Mouse (Mus musculus) hindbrain, embryonic 16.5 days (tissue): Measurements from ENCODE around the gene 1700013G24Rik. TPM values are rescaled to one million over a fixed set of nuclear protein-coding genes. Genes with fewer than 3 reads are reported as not detected.

Experiments used
- ATAC-seq: fragments of 200-750 bp; cut with Nextera tagmentation; 2 replicates; pipeline ENCODE4 v1.8.0; 2017; ENCODE audit warnings: moderate TSS enrichment, moderate library complexity
- H3K27ac ChIP-seq: fragments of 300-500 bp; sonication (generic); 2 replicates; pipeline ENCODE4 v1.5.1; 2014; ENCODE audit warnings: low read depth, mild to moderate bottlenecking, control low read depth, low read length, moderate library complexity
- H3K27me3 ChIP-seq: fragments of 300-500 bp; sonication (generic); replicated peaks from 2 replicates; pipeline ENCODE4 v1.6.1; 2014; ENCODE audit warnings: low read length; ENCODE audit not compliant: control insufficient read depth, insufficient read depth
- H3K36me3 ChIP-seq: fragments of 300-500 bp; sonication (generic); 2 replicates; pipeline ENCODE4 v1.6.1; 2014; ENCODE audit warnings: mild to moderate bottlenecking, low read length, moderate library complexity, mixed read lengths; ENCODE audit not compliant: control insufficient read depth, insufficient read depth
- H3K4me1 ChIP-seq: fragments of 300-500 bp; sonication (generic); 2 replicates; pipeline ENCODE4 v1.6.1; 2014; ENCODE audit warnings: low read depth, low read length; ENCODE audit not compliant: control insufficient read depth, insufficient read depth
- H3K4me2 ChIP-seq: fragments of 300-500 bp; sonication (generic); 2 replicates; pipeline ENCODE4 v1.6.1; 2014; ENCODE audit warnings: mild to moderate bottlenecking, low read length, control low read depth, moderate library complexity
- H3K4me3 ChIP-seq: fragments of 300-500 bp; sonication (generic); 2 replicates; pipeline ENCODE4 v1.5.1; 2014; ENCODE audit warnings: mild to moderate bottlenecking, low read length, control low read depth, moderate library complexity
- H3K9ac ChIP-seq: fragments of 300-500 bp; sonication (generic); 2 replicates; pipeline ENCODE4 v1.6.1; 2014; ENCODE audit warnings: low read depth, mild to moderate bottlenecking, control low read depth, low read length, moderate library complexity
- H3K9me3 ChIP-seq: fragments of 300-500 bp; sonication (generic); 2 replicates; pipeline ENCODE4 v1.6.1; 2014; ENCODE audit warnings: mild to moderate bottlenecking, low read length, moderate library complexity; ENCODE audit not compliant: control insufficient read depth
- WGBS: fragments of 180-500 bp; shearing (Covaris S2); extraction: QIAGEN DNeasy Blood & Tissue Kit; methylation state at CpG from one replicate; pipeline ENCODE4 v1.1.7; 2014; 5-methylcytosine and 5-hydroxymethylcytosine counted together
- polyA plus RNA-seq: library from polyadenylated mRNA; unstranded; fragments of >200 nt; fragmentation: Nextera tagmentation; extraction: Ambion mirVana; gene quantifications from 2 replicates; pipeline ENCODE4 v1.2.1, GENCODE M21; 2015

The 1700013G24Rik gene
- polyA plus RNA-seq, 1 experiment from 2014 or later: not detected

DNA sequence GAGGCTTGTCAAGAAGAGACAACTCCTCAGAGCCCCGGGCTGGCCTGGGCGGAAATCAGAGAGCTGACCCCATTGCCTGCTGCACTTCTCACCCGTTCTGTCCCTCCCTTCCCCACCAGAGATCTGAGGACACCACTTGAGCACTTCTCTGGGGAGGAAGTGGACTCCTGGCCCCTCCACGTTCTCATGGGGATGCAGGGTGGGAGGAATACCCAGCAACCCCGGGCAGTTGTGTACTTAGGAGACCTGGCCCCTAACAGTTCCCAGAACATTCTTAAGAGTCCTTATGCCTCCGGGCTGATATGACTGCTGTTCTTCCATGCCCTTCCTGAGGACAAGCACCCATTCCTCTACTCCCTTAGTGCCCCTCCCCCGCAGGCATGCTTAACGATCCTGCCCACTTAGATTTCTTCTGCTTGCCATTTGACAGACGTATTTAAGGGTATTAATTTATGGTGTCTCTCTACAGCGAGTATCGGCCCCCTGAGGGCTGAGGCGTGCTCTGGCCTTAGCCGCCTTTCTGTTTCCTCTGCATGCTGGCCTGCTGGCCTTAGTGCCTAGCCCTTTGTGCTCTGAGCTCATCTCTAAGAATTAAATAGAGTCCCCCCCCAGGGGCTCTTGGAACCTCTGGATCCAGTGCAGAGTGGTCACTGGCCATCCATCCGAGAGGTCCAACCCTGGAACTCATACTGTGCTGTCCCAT is 32.3 kb downstream of the 1700013G24Rik start:
- 47% methylated on average over 14 of the region's 14 CpGs for WGBS
- Histone ChIP-seq H3K4me3 (no peak overlapping the region), H3K9ac (no peak overlapping the region), H3K36me3 (no peaks in the 10 kb centered on the region), H3K27me3 (0 out of 2 replicates have a peak, but pooled peaks cover 4% of the 10 kb centered on the region), H3K4me1 (peaks cover 26% of the 10 kb centered on the region), H3K9me3 (no peaks in the 10 kb centered on the region), H3K4me2 (no peak overlapping the region), H3K27ac (no peak overlapping the region)
- ATAC-seq: no peak

GRCm38 (mm10) chr4:137486081-137487014 is 33.3 kb downstream of the 1700013G24Rik start:
- 45% methylated on average over 20 of the region's 20 CpGs for WGBS
- H3K27me3 ChIP-seq: 0 out of 2 replicates have a peak, but pooled peaks cover 2% of the 10 kb centered on the region
- no peak overlapping the region for H3K4me2 ChIP-seq
- no peak overlapping the region for H3K27ac ChIP-seq
- no peaks in the 10 kb centered on the region for H3K9me3 ChIP-seq
- H3K36me3 ChIP-seq: no peaks in the 10 kb centered on the region
- ATAC-seq: no peak
- H3K4me3 ChIP-seq: no peak overlapping the region
- H3K9ac ChIP-seq: no peak overlapping the region
- peaks cover 25% of the 10 kb centered on the region for H3K4me1 ChIP-seq

GRCm38 (mm10) chr4:137487286-137488000 is 34.4 kb downstream of the 1700013G24Rik start:
- H3K27me3 ChIP-seq: 0 out of 2 replicates have a peak, but pooled peaks cover 2% of the 10 kb centered on the region
- H3K27ac ChIP-seq: peak overlapping the region; percentile 48
- H3K4me3 ChIP-seq: no peak overlapping the region
- no peak overlapping the region for H3K4me2 ChIP-seq
- WGBS: 50% methylated on average over 10 of the region's 10 CpGs
- peaks cover 25% of the 10 kb centered on the region for H3K4me1 ChIP-seq
- peak overlapping the region; percentile 13; the same call in 1 of the 2 replicates for H3K9ac ChIP-seq
- ATAC-seq: no peak
- no peaks in the 10 kb centered on the region for H3K9me3 ChIP-seq
- no peaks in the 10 kb centered on the region for H3K36me3 ChIP-seq

GRCm38 (mm10) chr4:137488038-137488437 is 35.0 kb downstream of the 1700013G24Rik start:
- H3K9ac ChIP-seq: no peak overlapping the region

GRCm38 (mm10) chr4:137488571-137489303 is 35.7 kb downstream of the 1700013G24Rik start:
- Histone ChIP-seq H3K36me3 (no peaks in the 10 kb centered on the region), H3K9ac (peak overlapping the region; percentile 3; the same call in 1 of the 2 replicates), H3K27ac (peak overlapping the region; percentile 56; the same call in 1 of the 2 replicates), H3K9me3 (no peaks in the 10 kb centered on the region), H3K4me3 (no peak overlapping the region), H3K4me1 (peaks cover 25% of the 10 kb centered on the region), H3K27me3 (0 out of 2 replicates have a peak, but pooled peaks cover 2% of the 10 kb centered on the region), H3K4me2 (no peak overlapping the region)
- no peak for ATAC-seq
- WGBS: 17% methylated on average over 12 of the region's 12 CpGs

More at GRCm38 (mm10) chr4:137488038-137488437, 35.0 kb downstream of the 1700013G24Rik start:
- H3K4me3 ChIP-seq: no peak overlapping the region
- no peaks in the 10 kb centered on the region for H3K9me3 ChIP-seq
- H3K27me3 ChIP-seq: 0 out of 2 replicates have a peak, but pooled peaks cover 2% of the 10 kb centered on the region
- H3K36me3 ChIP-seq: no peaks in the 10 kb centered on the region
- no peak for ATAC-seq
- no peak overlapping the region for H3K27ac ChIP-seq
- H3K4me2 ChIP-seq: no peak overlapping the region
- 35% methylated on average over 11 of the region's 11 CpGs for WGBS
- H3K4me1 ChIP-seq: peaks cover 25% of the 10 kb centered on the region

- H3K27me3 ChIP-seq: 0 out of 2 replicates have a peak, but pooled peaks cover 2% of the 10 kb centered on the region
- no peaks in the 10 kb centered on the region for H3K36me3 ChIP-seq
- no peak overlapping the region for H3K9ac ChIP-seq
- no peak overlapping the region for H3K4me3 ChIP-seq
- 57% methylated on average over 8 of the region's 8 CpGs for WGBS
- H3K27ac ChIP-seq: no peak overlapping the region
- H3K4me1 ChIP-seq: peaks cover 26% of the 10 kb centered on the region
- no peak for ATAC-seq
- H3K4me2 ChIP-seq: no peak overlapping the region
- no peaks in the 10 kb centered on the region for H3K9me3 ChIP-seq
Observed at GRCm38 (mm10) chr4:137489996-137490395, 36.9 kb downstream of the 1700013G24Rik start.

GRCm38 (mm10) chr4:137492563-137492962 is 39.5 kb downstream of the 1700013G24Rik start:
- Histone ChIP-seq H3K9ac (no peak overlapping the region), H3K4me1 (peaks cover 15% of the 10 kb centered on the region), H3K9me3 (no peaks in the 10 kb centered on the region), H3K27ac (no peak overlapping the region), H3K4me3 (no peak overlapping the region), H3K36me3 (no peaks in the 10 kb centered on the region), H3K27me3 (0 out of 2 replicates have a peak, but pooled peaks cover 2% of the 10 kb centered on the region), H3K4me2 (no peak overlapping the region)
- no peak for ATAC-seq
- WGBS: 61% methylated on average over 11 of the region's 11 CpGs

- Histone ChIP-seq H3K36me3 (no peaks in the 10 kb centered on the region), H3K27me3 (0 out of 2 replicates have a peak, but pooled peaks cover 2% of the 10 kb centered on the region), H3K4me2 (no peak overlapping the region), H3K4me1 (peaks cover 13% of the 10 kb centered on the region), H3K9me3 (no peaks in the 10 kb centered on the region), H3K9ac (no peak overlapping the region), H3K27ac (no peak overlapping the region), H3K4me3 (no peak overlapping the region)
- WGBS: 94% methylated on average over 4 of the region's 4 CpGs
- ATAC-seq: no peak
Observed at GRCm38 (mm10) chr4:137493187-137493586, 40.1 kb downstream of the 1700013G24Rik start.
